Mouse (Mus musculus) induced T-regulatory cell, adult 2 months (primary cell): ENCODE data around the gene Trpm8.

ENCODE experiments used
- DNase-seq: peaks from one replicate; pipeline ENCODE4 v3.0.0-alpha.2; 2012; ENCODE audit warnings: low read depth

The Trpm8 gene

GRCm38 (mm10) chr1:88432601-88433000, 155.1 kb downstream of the Trpm8 start:
- DNase-seq: no peak

- DNase-seq: no peak
Measured at GRCm38 (mm10) chr1:88433096-88433883, 155.8 kb downstream of the Trpm8 start.

- peak; percentile 36 for DNase-seq
Measured at GRCm38 (mm10) chr1:88434057-88434456, 156.6 kb downstream of the Trpm8 start.

- DNase-seq: no peak
Measured at GRCm38 (mm10) chr1:88437206-88438126, 160.0 kb downstream of the Trpm8 start.
